In genomic region chr8:94399957-94400356, GRCm38 (mm10) we compare ENCODE assay signal across 8 mouse cellular contexts. TPM values are rescaled to one million over a fixed set of nuclear protein-coding genes. Genes with fewer than 3 reads are reported as not detected.
DNase-seq lines count a peak whose midpoint lies in the region; ATAC-seq and TF ChIP-seq lines count a peak whose summit lies in the region.
"Not testable (repeated sequence)": the region's sequence is repeated elsewhere in the genome, so short reads cannot be mapped to it uniquely, and the experiment has no call there.

No protein-coding gene starts in this region.

- 83% methylated on average over 2 of the region's 2 CpGs for WGBS in hindbrain, postnatal 0 days
- WGBS in kidney, adult 2 months, result 85% methylated on average over 2 of the region's 2 CpGs
- 54% methylated on average over 2 of the region's 2 CpGs for WGBS in liver, adult 2 months
- 65% methylated on average over 2 of the region's 2 CpGs for WGBS in lung, postnatal 0 days
- whole genome bisulfite sequencing in stomach, postnatal 0 days, result 76% methylated on average over 2 of the region's 2 CpGs

- peak; percentile 36 for DNase-seq in CD4-positive, CD25-positive, alpha-beta regulatory T cell, adult 2 months (ENCODE audit: low read depth, low spot score)
- not testable (repeated sequence) for DNase-seq in MEL (ENCODE audit: low read depth, low spot score); hindbrain, postnatal 0 days (ENCODE audit: low spot score); kidney, adult 2 months; lung, postnatal 0 days (ENCODE audit: low spot score); stomach, postnatal 0 days (ENCODE audit: low spot score)
- DNase-seq in liver, adult 2 months (ENCODE audit: extremely low read depth, low read depth, low spot score), result peak; percentile 62
- DNase-seq in naive thymus-derived CD4-positive, alpha-beta T cell, adult 2 months (ENCODE audit: low read depth), result peak; percentile 34

- TF ChIP-seq EP300 in MEL (IDR thresholded peaks at IDR 0.05; ENCODE audit: low read depth in 1 of 2, low read length in 2 of 2); lung, postnatal 0 days (IDR thresholded peaks at IDR 0.05); stomach, postnatal 0 days (optimal IDR thresholded peaks at IDR 0.05): not testable (repeated sequence)

- not testable (repeated sequence) for H3K36me3 ChIP-seq in MEL (ENCODE audit: control insufficient read depth in 1 of 2, insufficient read depth in 2 of 2, low read length in 2 of 2); hindbrain, postnatal 0 days (ENCODE audit: insufficient read depth, low read length); kidney, adult 2 months (ENCODE audit: control insufficient read depth, insufficient read depth, low read length); stomach, postnatal 0 days (ENCODE audit: control insufficient read depth, insufficient read depth, low read length)
- peaks cover 19% of the 10 kb centered on the region for H3K36me3 ChIP-seq in liver, adult 2 months (ENCODE audit: control insufficient read depth, insufficient read depth, low read length)
- peaks cover 14% of the 10 kb centered on the region for H3K36me3 ChIP-seq in lung, postnatal 0 days (ENCODE audit: insufficient read depth, low read length)

- H3K27me3 ChIP-seq in MEL (ENCODE audit: control insufficient read depth in 1 of 2, insufficient read depth in 2 of 2, low read length in 2 of 2); hindbrain, postnatal 0 days (ENCODE audit: insufficient read depth, low read length); kidney, adult 2 months (replicated peaks; ENCODE audit: control insufficient read depth, insufficient read depth, low read length); liver, adult 2 months (ENCODE audit: control insufficient read depth, insufficient read depth, low read length); lung, postnatal 0 days (replicated peaks; ENCODE audit: insufficient read depth, low read length); stomach, postnatal 0 days (ENCODE audit: control insufficient read depth, insufficient read depth, low read length): not testable (repeated sequence)

- H3K9me3 ChIP-seq in MEL (replicated peaks; ENCODE audit: insufficient read depth, low read length); hindbrain, postnatal 0 days (ENCODE audit: low read length); lung, postnatal 0 days (ENCODE audit: low read length); stomach, postnatal 0 days (ENCODE audit: control insufficient read depth, low read length): not testable (repeated sequence)

- H3K4me3 ChIP-seq in MEL (ENCODE audit: control insufficient read depth in 1 of 2, insufficient read depth in 1 of 2, low read depth in 2 of 2, low read length in 2 of 2); hindbrain, postnatal 0 days (ENCODE audit: low read length); kidney, adult 2 months (ENCODE audit: insufficient read depth, low read depth, low read length); liver, adult 2 months (ENCODE audit: insufficient read depth, low read depth, low read length); lung, postnatal 0 days (ENCODE audit: low read depth, low read length); stomach, postnatal 0 days (ENCODE audit: low read depth, low read length): not testable (repeated sequence)

- H3K27ac ChIP-seq in MEL (ENCODE audit: control insufficient read depth, low read depth, low read length); hindbrain, postnatal 0 days; kidney, adult 2 months (ENCODE audit: insufficient read depth, low read depth, low read length); liver, adult 2 months (replicated peaks; ENCODE audit: insufficient read depth, low read depth, low read length); lung, postnatal 0 days (ENCODE audit: low read length); stomach, postnatal 0 days (replicated peaks): not testable (repeated sequence)

- TF ChIP-seq POLR2A in MEL (IDR thresholded peaks at IDR 0.05; ENCODE audit: control insufficient read depth in 1 of 2, insufficient read depth in 1 of 2, low read depth in 1 of 2, low read length in 2 of 2, poor library complexity in 1 of 2); kidney, adult 2 months (IDR thresholded peaks at IDR 0.05; ENCODE audit: low read depth, low read length); liver, adult 2 months (IDR thresholded peaks at IDR 0.05; ENCODE audit: extremely low read depth, insufficient read depth, low read length): not testable (repeated sequence)

- not testable (repeated sequence) for H3K9ac ChIP-seq in MEL (ENCODE audit: control insufficient read depth, low read depth, low read length, poor library complexity, severe bottlenecking); hindbrain, postnatal 0 days (replicated peaks; ENCODE audit: low read length); liver, adult 2 months (ENCODE audit: low read depth, low read length); lung, postnatal 0 days (replicated peaks; ENCODE audit: low read depth); stomach, postnatal 0 days (ENCODE audit: low read length)

- not testable (repeated sequence) for H3K4me1 ChIP-seq in MEL (ENCODE audit: control insufficient read depth in 1 of 2, insufficient read depth in 2 of 2, low read length in 2 of 2); hindbrain, postnatal 0 days (ENCODE audit: insufficient read depth, low read length); kidney, adult 2 months (ENCODE audit: control insufficient read depth, insufficient read depth, low read length); liver, adult 2 months (ENCODE audit: control insufficient read depth, insufficient read depth, low read length); lung, postnatal 0 days (ENCODE audit: insufficient read depth, low read depth, low read length); stomach, postnatal 0 days (replicated peaks; ENCODE audit: control insufficient read depth, insufficient read depth)

- not testable (repeated sequence) for H3K79me2 ChIP-seq in MEL (ENCODE audit: control insufficient read depth, insufficient read depth, low read length, poor library complexity); liver, adult 2 months (ENCODE audit: control insufficient read depth, insufficient read depth, low read length)

- not testable (repeated sequence) for H3K4me2 ChIP-seq in hindbrain, postnatal 0 days (ENCODE audit: low read depth, low read length); lung, postnatal 0 days (replicated peaks; ENCODE audit: low read depth, low read length); stomach, postnatal 0 days (replicated peaks; ENCODE audit: low read depth)

- peak in 1 of 3 experiments; percentile 28; a peak in 2 of 6 replicates for TF ChIP-seq CTCF in MEL (IDR thresholded peaks at IDR 0.05 in 2 of 3, conservative IDR thresholded peaks at IDR 0.05 in 1 of 3; ENCODE audit: control insufficient read depth in 1 of 3, insufficient read depth in 1 of 3, low read depth in 2 of 3, low read length in 3 of 3, poor library complexity in 1 of 3, severe bottlenecking in 1 of 3)
- peak; percentile 15; the same call in 1 of the 2 replicates for TF ChIP-seq CTCF in hindbrain, postnatal 0 days (IDR thresholded peaks at IDR 0.05; ENCODE audit: low read depth)
- 0 out of 2 replicates have a peak, but pooled peaks have one; percentile 14 for TF ChIP-seq CTCF in kidney, adult 2 months (conservative IDR thresholded peaks at IDR 0.05; ENCODE audit: insufficient read depth, insufficient read length, low read depth, low read length)
- TF ChIP-seq CTCF in liver, adult 2 months (IDR thresholded peaks at IDR 0.05; ENCODE audit: low read depth, low read length), result peak; percentile 22
- peak; percentile 31 for TF ChIP-seq CTCF in lung, postnatal 0 days (IDR thresholded peaks at IDR 0.05)
- TF ChIP-seq CTCF in stomach, postnatal 0 days (IDR thresholded peaks at IDR 0.05; ENCODE audit: low read depth), result peak; percentile 47

- ATAC-seq in hindbrain, postnatal 0 days; lung, postnatal 0 days; stomach, postnatal 0 days (ENCODE audit: low FRiP score, low TSS enrichment): not testable (repeated sequence)

- TF ChIP-seq RAD21 in MEL (IDR thresholded peaks at IDR 0.05; ENCODE audit: low read depth, low read length), result peak; percentile 17

RNA-seq across cellular contexts. Expression of gene Herpud1, which starts 13.7 kb away (rescaled TPM):
- 66.9 and 90.6 TPM in 2 replicates for total RNA-seq in MEL (2012; rRNA removed)
- polyA plus RNA-seq in MEL (2012; ENCODE audit: insufficient read depth in 1 of 2, insufficient read length in 2 of 2, low read depth in 1 of 2, low replicate concordance in 2 of 2, missing spikeins in 1 of 2), result 10 to 100 TPM in 1 of 2 experiments, not detected in 1; 66.1 TPM
- total RNA-seq in hindbrain, postnatal 0 days (2014; rRNA removed), result 87.1 and 87.9 TPM in 2 replicates
- polyA plus RNA-seq in hindbrain, postnatal 0 days (2015; fragmentation: Nextera tagmentation; extraction: Ambion mirVana), result 65.2 and 65.6 TPM in 2 replicates
- 417 and 537 TPM in 2 replicates for polyA plus RNA-seq in kidney, adult 2 months (2012; rRNA removed)
- total RNA-seq in liver, adult 2 months (2014; rRNA removed), result 575 and 759 TPM in 2 replicates
- 421 and 468 TPM in 2 replicates for polyA plus RNA-seq in liver, adult 2 months (2012; rRNA removed)
- 179 and 217 TPM in 2 replicates for polyA plus RNA-seq in lung, postnatal 0 days (2015; fragmentation: Nextera tagmentation; extraction: Ambion mirVana)
- 224 and 255 TPM in 2 replicates for polyA plus RNA-seq in stomach, postnatal 0 days (2015; fragmentation: Nextera tagmentation; extraction: Ambion mirVana)

RNA-seq across cellular contexts. Expression of gene Nlrc5, which starts 34.2 kb away (rescaled TPM):
- 0.03 TPM in 1 of 2 replicates, not detected in the other for total RNA-seq in MEL (2012; rRNA removed)
- polyA plus RNA-seq in MEL (2012; ENCODE audit: insufficient read depth in 1 of 2, insufficient read length in 2 of 2, low read depth in 1 of 2, low replicate concordance in 2 of 2, missing spikeins in 1 of 2), result under 1 TPM in 1 of 2 experiments, not detected in 1; 0.03 TPM
- total RNA-seq in hindbrain, postnatal 0 days (2014; rRNA removed), result 0.83 and 0.89 TPM in 2 replicates
- polyA plus RNA-seq in hindbrain, postnatal 0 days (2015; fragmentation: Nextera tagmentation; extraction: Ambion mirVana), result 0.38 and 0.83 TPM in 2 replicates
- polyA plus RNA-seq in kidney, adult 2 months (2012; rRNA removed), result 4.0 and 6.6 TPM in 2 replicates
- 19.5 and 21.2 TPM in 2 replicates for total RNA-seq in liver, adult 2 months (2014; rRNA removed)
- 6.6 and 11.6 TPM in 2 replicates for polyA plus RNA-seq in liver, adult 2 months (2012; rRNA removed)
- 0.31 and 0.42 TPM in 2 replicates for polyA plus RNA-seq in lung, postnatal 0 days (2015; fragmentation: Nextera tagmentation; extraction: Ambion mirVana)
- 0.44 and 0.62 TPM in 2 replicates for polyA plus RNA-seq in stomach, postnatal 0 days (2015; fragmentation: Nextera tagmentation; extraction: Ambion mirVana)
